Mouse (Mus musculus) ES-CJ7 (cell line): ENCODE data around the gene Bcl6.
A peak's percentile ranks its signal among the peaks of the same experiment; 100 is the strongest.

ENCODE experiments used
- DNase-seq: peaks from one replicate; pipeline ENCODE4 v3.0.0; 2011; ENCODE audit warnings: low read depth, low spot score

The Bcl6 gene

DNA sequence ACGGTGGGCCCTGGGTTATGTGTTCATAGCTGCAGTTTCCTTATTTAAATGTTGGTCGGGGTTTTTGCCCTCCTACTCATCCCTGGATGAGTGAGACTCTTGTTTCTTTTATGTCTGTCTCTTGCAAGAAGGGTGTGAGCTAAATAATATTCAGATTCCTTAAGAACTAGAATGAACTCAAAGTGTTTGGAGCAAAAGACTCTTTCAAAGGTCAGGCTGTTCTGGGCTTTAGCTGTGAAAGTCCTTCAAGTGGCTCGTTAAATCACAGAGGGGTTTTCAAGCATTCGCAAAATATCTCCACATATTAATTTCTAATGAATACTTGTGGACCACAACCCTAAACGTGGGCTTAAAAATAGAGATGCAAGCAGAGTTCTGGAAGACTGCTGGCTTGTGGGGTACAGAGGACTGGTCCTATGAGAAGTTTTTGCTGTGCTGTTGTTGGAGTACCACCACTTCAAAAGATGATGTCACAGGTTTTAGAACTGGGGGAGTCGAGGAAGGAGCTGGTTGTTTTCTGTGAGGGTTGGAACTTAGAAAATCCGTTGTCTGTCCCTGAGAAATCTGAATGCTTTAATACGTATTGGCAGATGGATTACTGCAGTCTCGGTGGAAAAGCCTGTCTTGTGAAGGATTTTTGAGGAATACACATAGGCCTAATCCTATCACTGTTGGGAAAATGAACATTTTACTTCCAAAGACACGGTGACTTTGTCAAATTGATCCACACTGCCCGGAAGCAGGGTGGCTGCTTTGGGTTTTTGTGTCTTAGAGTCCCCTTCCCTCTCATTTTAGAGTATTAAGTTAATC is 1.7 kb upstream of the Bcl6 start:
- no peak for DNase-seq

DNA sequence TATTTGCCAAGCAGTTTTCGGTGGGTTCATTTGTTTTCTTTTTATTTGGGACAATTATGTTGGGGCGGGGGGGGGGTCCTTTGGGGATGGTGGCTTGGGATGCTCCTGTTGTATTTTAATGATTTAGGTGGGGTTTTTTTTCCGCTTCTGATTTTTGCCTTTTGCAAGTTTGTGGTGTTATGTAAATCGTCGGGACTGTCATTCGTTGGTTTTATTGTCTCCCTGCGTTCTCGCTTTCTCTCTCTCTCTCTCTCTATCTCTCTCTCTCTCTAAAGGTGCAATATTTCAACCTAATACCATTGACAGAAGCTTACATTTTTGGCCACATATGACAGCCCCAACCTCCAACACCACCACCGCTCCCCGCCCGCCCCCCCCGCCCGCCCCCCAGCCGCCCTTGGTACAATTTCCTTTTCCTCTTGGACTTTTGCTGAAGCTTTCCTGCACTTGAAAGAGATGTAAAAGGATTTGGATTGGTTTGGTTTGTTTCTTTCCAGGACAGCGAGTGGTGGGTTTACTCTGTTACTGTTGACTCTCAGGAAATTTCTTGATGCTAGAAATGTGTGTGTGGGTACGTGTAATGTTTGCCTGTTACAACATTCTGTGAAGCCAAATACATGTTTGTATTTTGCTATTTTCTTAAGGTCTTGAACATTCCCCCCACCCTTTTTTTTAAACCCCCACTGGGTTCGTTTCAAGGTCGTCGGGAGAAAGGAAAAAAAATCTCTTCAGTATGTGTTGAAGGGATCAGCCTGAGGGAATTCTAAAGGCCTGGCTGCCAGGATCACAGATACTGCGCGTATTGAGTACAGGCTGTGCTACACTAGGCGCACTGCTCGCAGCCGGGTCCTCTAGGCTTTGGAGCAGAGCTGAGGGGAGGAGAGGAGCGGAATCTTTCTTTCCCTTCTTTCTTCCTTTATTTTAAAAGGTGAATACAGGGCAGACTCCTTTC is 833 bp upstream of the Bcl6 start:
- peak; percentile 36 for DNase-seq

- DNase-seq = no peak
These were observed 541 bp downstream of the Bcl6 start for GRCm38 (mm10) chr16:23988157-23988465.

- no peak for DNase-seq
These were observed 1.1 kb downstream of the Bcl6 start for GRCm38 (mm10) chr16:23987341-23988156.

DNA sequence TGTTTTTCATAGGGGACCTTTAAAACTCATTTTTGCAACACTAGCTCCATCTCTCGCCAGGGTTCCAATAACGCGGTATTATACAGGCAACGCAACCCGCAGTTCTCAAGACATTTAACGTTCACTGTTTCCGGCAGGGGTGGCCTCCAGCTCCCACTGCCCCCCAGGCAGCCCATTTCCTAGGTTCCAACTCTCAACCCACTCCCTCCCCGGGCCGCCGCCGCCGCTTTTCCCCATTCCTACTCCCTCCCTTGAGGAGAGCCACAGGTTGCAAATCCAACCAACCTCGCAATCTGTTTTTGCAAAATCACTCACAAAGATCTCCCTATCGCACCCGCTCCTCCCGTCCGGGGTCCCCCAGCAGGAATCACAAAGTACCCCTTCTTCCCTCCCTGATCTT is 1.8 kb downstream of the Bcl6 start:
- no peak for DNase-seq

DNA sequence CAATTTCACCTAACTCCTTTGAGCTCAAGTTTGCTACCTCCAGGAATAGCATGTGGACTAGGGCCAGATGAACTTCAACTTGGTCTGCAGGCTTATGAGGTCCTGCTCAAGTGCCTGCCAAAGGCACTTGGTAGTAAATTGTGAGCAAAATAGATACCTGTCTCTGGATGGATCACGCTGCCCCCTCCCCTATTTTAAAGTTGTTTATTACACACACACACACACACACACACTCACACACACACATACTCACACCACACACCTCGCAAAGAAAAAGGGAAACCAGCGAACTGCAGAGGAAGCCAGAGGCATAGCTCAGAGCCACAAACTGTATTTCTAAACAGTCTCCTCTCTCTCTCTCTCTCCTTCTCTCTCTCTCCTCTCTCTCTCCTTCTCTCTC is 2.5 kb downstream of the Bcl6 start:
- no peak for DNase-seq

- DNase-seq = no peak
These were observed 3.2 kb downstream of the Bcl6 start for GRCm38 (mm10) chr16:23985467-23985861.

DNA sequence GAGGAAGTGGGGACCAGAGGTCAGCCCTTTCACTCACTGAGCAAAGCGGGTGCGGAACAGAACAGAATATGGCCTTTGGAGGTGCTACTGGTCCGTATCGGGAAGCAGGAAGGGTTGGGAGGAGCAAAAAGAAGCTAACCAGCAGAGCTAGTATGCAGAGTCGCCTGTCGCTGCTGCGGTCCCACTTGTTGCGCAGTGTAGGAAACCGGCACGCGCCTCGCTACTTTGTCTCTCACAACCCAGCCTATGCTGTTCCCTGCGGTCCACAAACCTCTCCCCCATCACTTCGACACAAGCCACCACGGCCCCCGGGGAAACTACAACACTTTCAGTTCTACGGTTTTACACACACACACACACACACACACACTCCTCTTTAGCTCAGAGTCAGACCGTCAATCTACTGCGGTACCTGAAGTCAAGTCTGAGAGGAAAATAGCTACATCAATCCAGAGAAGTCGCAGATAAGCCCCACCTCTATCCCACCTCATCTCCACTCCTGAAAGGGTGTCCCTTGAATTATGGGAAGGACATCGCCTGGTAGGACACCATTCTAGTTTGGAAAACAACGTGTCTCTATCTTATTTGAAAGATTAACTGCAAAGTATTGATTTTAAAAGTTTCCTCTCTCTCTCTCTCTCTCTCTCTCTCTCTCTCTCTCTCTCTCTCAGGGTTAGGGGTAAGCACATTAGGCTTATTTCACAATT is 3.7 kb downstream of the Bcl6 start:
- DNase-seq = no peak

DNA sequence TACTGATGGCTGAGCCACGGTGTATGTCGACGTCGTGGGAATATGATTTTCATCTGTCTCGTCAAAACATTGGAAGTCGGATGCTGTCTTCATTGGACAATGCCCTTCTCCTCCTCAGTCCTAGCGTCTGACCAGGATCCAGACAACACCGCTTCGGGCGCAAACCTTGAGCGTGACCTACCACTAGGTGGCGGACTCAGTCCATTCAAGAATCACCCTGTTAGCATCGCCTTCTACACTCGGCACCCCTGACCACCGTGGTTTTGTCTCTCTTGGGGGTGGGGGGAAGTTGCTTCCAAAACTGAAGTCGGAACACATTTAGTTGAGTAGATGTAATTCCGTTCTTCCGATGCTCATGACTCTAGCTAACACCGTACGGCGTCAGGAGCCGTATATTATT is 4.5 kb downstream of the Bcl6 start:
- peak; percentile 88 for DNase-seq

DNA sequence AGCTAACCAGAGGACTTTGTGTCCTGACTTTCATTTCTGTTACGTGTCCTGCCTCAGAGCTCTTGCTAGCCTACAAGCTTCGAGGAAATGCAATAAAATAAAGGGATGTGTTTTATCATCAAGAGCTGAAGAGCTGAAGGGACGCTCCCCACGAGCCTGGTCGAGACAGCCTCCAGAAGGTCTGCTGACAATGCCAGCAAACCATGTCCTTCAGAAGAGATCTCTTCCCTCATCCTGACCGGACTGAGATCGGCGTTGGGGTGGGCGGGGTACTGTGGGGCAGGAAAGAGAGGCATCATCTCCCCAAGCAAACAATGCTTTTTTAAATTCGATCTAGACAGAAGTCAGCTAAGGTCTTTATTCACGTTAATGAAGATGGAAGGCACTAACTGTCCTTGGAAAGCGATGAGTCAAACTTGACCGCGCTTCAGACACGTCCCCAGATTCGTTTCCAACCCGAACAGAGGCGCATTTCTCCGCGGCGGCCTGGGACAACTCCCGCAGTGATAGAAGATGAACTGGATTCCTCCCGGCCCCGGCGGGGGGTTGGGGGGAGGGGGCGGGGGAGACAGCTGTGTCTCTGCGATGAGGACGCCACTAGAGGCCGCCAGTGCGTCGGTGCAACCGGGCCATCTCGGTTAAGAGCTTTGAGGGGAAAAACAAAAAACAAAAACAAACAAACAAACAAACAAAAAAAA is 5.6 kb downstream of the Bcl6 start:
- peak; percentile 64 for DNase-seq

- DNase-seq = peak; percentile 86
These were observed 6.5 kb downstream of the Bcl6 start for GRCm38 (mm10) chr16:23981925-23982851.

DNA sequence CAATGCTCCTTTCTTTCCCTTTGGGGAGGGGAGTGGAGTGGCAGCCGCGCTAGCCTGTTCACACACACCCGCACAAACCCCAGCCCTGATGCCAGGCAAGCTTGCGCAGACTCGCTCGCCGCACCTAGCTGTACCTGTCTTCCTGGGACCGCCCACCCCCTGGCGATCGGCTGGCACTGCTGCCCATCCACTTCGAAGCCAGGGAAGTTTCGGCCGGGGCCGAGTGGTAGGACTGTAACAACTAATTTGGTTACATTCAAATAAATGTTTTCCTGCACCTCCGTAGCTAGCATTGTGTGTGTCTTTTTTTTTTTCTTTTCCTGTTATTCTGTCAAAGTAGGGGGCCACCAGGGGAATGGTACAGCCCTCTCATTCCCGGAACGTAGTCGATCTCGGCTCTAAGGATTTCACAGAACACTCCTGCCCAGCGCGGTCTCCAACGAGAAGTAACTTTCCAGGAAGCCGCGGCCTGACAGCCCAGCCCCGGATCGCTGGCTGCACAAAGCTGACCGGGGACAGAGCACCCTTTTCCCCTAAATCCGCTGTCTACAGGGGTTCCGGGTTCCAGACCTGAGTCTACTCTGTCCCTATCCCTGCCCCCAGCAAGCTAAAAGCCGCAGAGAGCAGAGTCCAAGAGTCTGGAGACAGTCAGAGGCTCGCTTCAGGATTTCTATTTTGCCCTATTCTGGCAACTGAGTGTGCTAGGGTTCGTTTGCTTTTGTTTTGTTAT is 7.5 kb downstream of the Bcl6 start:
- DNase-seq = no peak

GRCm38 (mm10) chr16:23980201-23980870 is 8.3 kb downstream of the Bcl6 start:
- no peak for DNase-seq

DNA sequence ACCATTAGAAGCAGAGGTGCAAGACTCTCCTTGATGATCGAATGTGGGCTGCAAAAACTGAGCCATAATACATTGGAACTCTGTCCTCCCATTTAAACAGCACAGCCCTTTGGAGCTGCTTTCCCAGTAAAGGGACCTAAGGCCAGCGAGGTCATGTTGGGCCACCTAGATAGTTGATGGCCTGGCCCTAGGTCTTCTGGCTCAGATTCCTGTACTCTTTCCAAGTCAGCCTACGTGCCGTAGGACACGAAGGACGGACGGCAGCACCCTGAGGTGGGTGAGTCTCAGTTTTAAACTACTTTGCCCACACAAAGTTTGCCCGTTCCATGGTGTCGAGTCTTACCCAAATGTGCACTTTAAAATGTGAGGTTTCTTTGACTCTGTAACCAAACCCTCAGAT is 9.2 kb downstream of the Bcl6 start:
- DNase-seq = no peak

GRCm38 (mm10) chr16:23978495-23978894 is 10.2 kb downstream of the Bcl6 start:
- no peak for DNase-seq

DNA sequence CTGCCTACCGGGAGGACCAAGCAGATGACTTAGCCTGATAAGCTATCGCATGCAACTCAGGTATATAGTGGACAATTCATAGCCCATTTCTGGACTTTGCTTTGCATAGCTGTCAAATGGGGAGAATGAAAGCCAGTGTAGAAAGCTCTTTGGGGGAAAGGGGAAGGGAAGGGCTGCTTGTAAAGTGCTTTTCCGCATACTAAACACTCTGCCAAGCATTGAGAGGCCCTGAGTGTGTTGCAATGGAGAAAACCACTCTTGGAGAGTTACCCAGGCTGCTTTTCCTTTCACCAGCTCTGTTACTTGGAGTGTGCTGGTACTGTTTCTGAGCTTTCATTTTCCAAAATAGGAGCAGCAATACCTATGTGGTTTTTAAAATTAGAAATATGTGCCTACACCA is 10.9 kb downstream of the Bcl6 start:
- no peak for DNase-seq

DNA sequence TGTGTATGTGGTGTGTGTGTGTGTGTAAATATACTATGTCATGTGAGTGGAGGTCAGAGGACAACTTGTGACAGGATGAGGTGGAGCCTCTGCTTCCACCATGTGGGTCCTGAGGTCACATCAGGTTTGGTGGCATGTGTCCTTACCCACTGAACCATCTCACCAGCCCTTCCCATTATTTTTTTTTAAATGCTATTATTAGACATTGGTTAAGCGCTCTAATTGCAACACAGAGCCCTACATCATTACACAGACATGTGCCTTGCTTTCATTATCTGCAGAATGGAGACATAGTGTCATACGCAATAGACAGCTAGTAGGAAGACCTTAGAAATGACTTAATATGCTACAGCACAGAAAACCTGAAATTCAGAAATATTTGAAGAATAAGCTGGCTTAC is 12.5 kb downstream of the Bcl6 start:
- no peak for DNase-seq

GRCm38 (mm10) chr16:23973635-23974367 is 14.9 kb downstream of the Bcl6 start:
- DNase-seq = no peak
